Mouse (Mus musculus) heart, embryonic 13.5 days (tissue): Measurements from ENCODE around the gene Zfp644. TPM values are rescaled to one million over a fixed set of nuclear protein-coding genes. Genes with fewer than 3 reads are reported as not detected.

Experiments used
- ATAC-seq: fragments of 200-750 bp; cut with Nextera tagmentation; 2 replicates; pipeline ENCODE4 v1.8.0; 2017; ENCODE audit warnings: moderate TSS enrichment; ENCODE audit not compliant: insufficient number of reproducible peaks, low FRiP score, low TSS enrichment; ENCODE audit errors: extremely low read depth
- H3K27ac ChIP-seq: fragments of 300-500 bp; sonication (generic); replicated peaks from 2 replicates; pipeline ENCODE4 v1.5.1; 2015; ENCODE audit warnings: moderate library complexity, mild to moderate bottlenecking, inconsistent platforms
- H3K27me3 ChIP-seq: fragments of 300-500 bp; sonication (generic); replicated peaks from 2 replicates; pipeline ENCODE4 v1.6.1; 2015; ENCODE audit warnings: mild to moderate bottlenecking, inconsistent platforms
- H3K36me3 ChIP-seq: fragments of 300-500 bp; sonication (generic); 2 replicates; pipeline ENCODE4 v1.6.1; 2015; ENCODE audit warnings: mild to moderate bottlenecking, inconsistent platforms
- H3K4me1 ChIP-seq: fragments of 300-500 bp; sonication (generic); 2 replicates; pipeline ENCODE4 v1.6.1; 2015; ENCODE audit warnings: inconsistent platforms
- H3K4me2 ChIP-seq: fragments of 300-500 bp; sonication (generic); 2 replicates; pipeline ENCODE4 v1.6.1; 2015; ENCODE audit warnings: inconsistent platforms, mild to moderate bottlenecking, moderate library complexity
- H3K4me3 ChIP-seq: fragments of 300-500 bp; sonication (generic); 2 replicates; pipeline ENCODE4 v1.5.1; 2015; ENCODE audit warnings: moderate library complexity, mild to moderate bottlenecking, inconsistent platforms
- H3K9ac ChIP-seq: fragments of 300-500 bp; sonication (generic); 2 replicates; pipeline ENCODE4 v1.6.1; 2015; ENCODE audit warnings: inconsistent platforms, mild to moderate bottlenecking, moderate library complexity
- H3K9me3 ChIP-seq: fragments of 300-500 bp; sonication (generic); 2 replicates; pipeline ENCODE4 v1.6.1; 2016; ENCODE audit warnings: inconsistent platforms
- WGBS: fragments of 180-500 bp; shearing (Covaris S2); methylation state at CpG from one replicate; pipeline ENCODE4 v1.1.7; 2015; ENCODE audit warnings: mixed read lengths; 5-methylcytosine and 5-hydroxymethylcytosine counted together
- polyA plus RNA-seq: library from polyadenylated mRNA; unstranded; fragments of >200 nt; fragmentation: Nextera tagmentation; extraction: Ambion mirVana; gene quantifications from 2 replicates; pipeline ENCODE4 v1.2.1, GENCODE M21; 2015

Zfp644 gene
- polyA plus RNA-seq = 38.5 and 48.7 TPM in 2 replicates

GRCm38 (mm10) chr5:106696396-106697337 is at the start of gene Zfp644:
Gene Zfp644 (minus strand): TSS chr5:106697287.
- WGBS = 2% methylated on average over 61 of the region's 71 CpGs
- Histone ChIP-seq H3K36me3 (peaks cover 19% of the 10 kb centered on the region), H3K9ac (peak within 1 kb of the TSS; percentile 99), H3K4me1 (peaks cover 40% of the 10 kb centered on the region), H3K27me3 (no peaks in the 10 kb centered on the region), H3K4me3 (peak within 1 kb of the TSS; percentile 75), H3K4me2 (peak within 1 kb of the TSS; percentile 90), H3K27ac (peak within 1 kb of the TSS; percentile 99), H3K9me3 (no peaks in the 10 kb centered on the region)
- peak; percentile 84 for ATAC-seq

GRCm38 (mm10) chr5:106739716-106740115 is 42.6 kb upstream of the Zfp644 start:
- 54% methylated on average over 6 of the region's 6 CpGs for WGBS
- Histone ChIP-seq H3K4me1 (no peaks in the 10 kb centered on the region), H3K9ac (no peak overlapping the region), H3K4me3 (no peak overlapping the region), H3K4me2 (no peak overlapping the region), H3K27ac (no peak overlapping the region), H3K9me3 (no peaks in the 10 kb centered on the region), H3K27me3 (no peaks in the 10 kb centered on the region), H3K36me3 (no peaks in the 10 kb centered on the region)
- no peak for ATAC-seq

GRCm38 (mm10) chr5:106723487-106723886 is 26.4 kb upstream of the Zfp644 start:
- H3K4me3 ChIP-seq = no peak overlapping the region
- H3K36me3 ChIP-seq = no peaks in the 10 kb centered on the region
- H3K27me3 ChIP-seq = no peaks in the 10 kb centered on the region
- H3K27ac ChIP-seq = no peak overlapping the region
- 81% methylated on average over 3 of the region's 3 CpGs for WGBS
- no peaks in the 10 kb centered on the region for H3K4me1 ChIP-seq
- no peaks in the 10 kb centered on the region for H3K9me3 ChIP-seq
- no peak overlapping the region for H3K9ac ChIP-seq
- H3K4me2 ChIP-seq = no peak overlapping the region
- no peak for ATAC-seq

GRCm38 (mm10) chr5:106722771-106723170 is 25.7 kb upstream of the Zfp644 start:
- no peak for ATAC-seq
- Histone ChIP-seq H3K4me2 (no peak overlapping the region), H3K4me1 (no peaks in the 10 kb centered on the region), H3K27me3 (no peaks in the 10 kb centered on the region), H3K4me3 (no peak overlapping the region), H3K36me3 (no peaks in the 10 kb centered on the region), H3K9ac (no peak overlapping the region), H3K27ac (no peak overlapping the region), H3K9me3 (no peaks in the 10 kb centered on the region)
- 62% methylated on average over 5 of the region's 5 CpGs for WGBS

- peaks cover 37% of the 10 kb centered on the region for H3K4me1 ChIP-seq
- H3K4me3 ChIP-seq = no peak overlapping the region
- no peak for ATAC-seq
- no peaks in the 10 kb centered on the region for H3K9me3 ChIP-seq
- H3K4me2 ChIP-seq = no peak overlapping the region
- 26% methylated on average over 3 of the region's 3 CpGs for WGBS
- no peaks in the 10 kb centered on the region for H3K36me3 ChIP-seq
- peak overlapping the region; percentile 58; the same call in 1 of the 2 replicates for H3K27ac ChIP-seq
- no peaks in the 10 kb centered on the region for H3K27me3 ChIP-seq
- H3K9ac ChIP-seq = no peak overlapping the region
These were observed 14.8 kb upstream of the Zfp644 start for GRCm38 (mm10) chr5:106711870-106712277.

GRCm38 (mm10) chr5:106711220-106711726 is 14.2 kb upstream of the Zfp644 start:
- Histone ChIP-seq H3K27ac (peak overlapping the region; percentile 58; the same call in 1 of the 2 replicates), H3K4me3 (no peak overlapping the region), H3K9me3 (no peaks in the 10 kb centered on the region), H3K4me1 (peaks cover 31% of the 10 kb centered on the region), H3K9ac (no peak overlapping the region), H3K27me3 (no peaks in the 10 kb centered on the region), H3K36me3 (no peaks in the 10 kb centered on the region), H3K4me2 (no peak overlapping the region)
- no peak; the same call in 1 of the 2 replicates for ATAC-seq
- 65% methylated on average over 5 of the region's 5 CpGs for WGBS

GRCm38 (mm10) chr5:106710611-106711010 is 13.5 kb upstream of the Zfp644 start:
- H3K4me3 ChIP-seq = no peak overlapping the region
- WGBS = 46% methylated on average over 12 of the region's 12 CpGs
- no peak for ATAC-seq
- H3K4me1 ChIP-seq = peaks cover 31% of the 10 kb centered on the region
- H3K9ac ChIP-seq = no peak overlapping the region
- no peak overlapping the region for H3K27ac ChIP-seq
- no peak overlapping the region for H3K4me2 ChIP-seq
- no peaks in the 10 kb centered on the region for H3K36me3 ChIP-seq
- no peaks in the 10 kb centered on the region for H3K27me3 ChIP-seq
- H3K9me3 ChIP-seq = no peaks in the 10 kb centered on the region

- Histone ChIP-seq H3K27me3 (no peaks in the 10 kb centered on the region), H3K36me3 (no peaks in the 10 kb centered on the region), H3K9ac (peak overlapping the region; percentile 48; the same call in 1 of the 2 replicates), H3K4me1 (peaks cover 37% of the 10 kb centered on the region), H3K4me3 (peak overlapping the region; percentile 18), H3K9me3 (no peaks in the 10 kb centered on the region), H3K4me2 (peak overlapping the region; percentile 58), H3K27ac (peak overlapping the region; percentile 71)
- WGBS = 18% methylated on average over 2 of the region's 2 CpGs
- ATAC-seq = no peak
These were observed 13.0 kb upstream of the Zfp644 start for GRCm38 (mm10) chr5:106710085-106710409.

GRCm38 (mm10) chr5:106709388-106710084 is 12.4 kb upstream of the Zfp644 start:
- no peaks in the 10 kb centered on the region for H3K27me3 ChIP-seq
- no peak; the same call in 1 of the 2 replicates for ATAC-seq
- H3K4me3 ChIP-seq = peak overlapping the region; percentile 18
- H3K4me1 ChIP-seq = peaks cover 42% of the 10 kb centered on the region
- H3K4me2 ChIP-seq = peak overlapping the region; percentile 58
- peak overlapping the region; percentile 48; the same call in 1 of the 2 replicates for H3K9ac ChIP-seq
- no peaks in the 10 kb centered on the region for H3K36me3 ChIP-seq
- 24% methylated on average over 11 of the region's 11 CpGs for WGBS
- H3K9me3 ChIP-seq = no peaks in the 10 kb centered on the region
- peak overlapping the region; percentile 71 for H3K27ac ChIP-seq

GRCm38 (mm10) chr5:106706363-106706762 is 9.3 kb upstream of the Zfp644 start:
- WGBS = 73% methylated on average over 3 of the region's 3 CpGs
- ATAC-seq = no peak
- Histone ChIP-seq H3K9me3 (0 out of 2 replicates have a peak, but pooled peaks cover 5% of the 10 kb centered on the region), H3K9ac (no peak overlapping the region), H3K4me1 (peaks cover 33% of the 10 kb centered on the region), H3K36me3 (no peaks in the 10 kb centered on the region), H3K27ac (no peak overlapping the region), H3K4me3 (no peak overlapping the region), H3K27me3 (no peaks in the 10 kb centered on the region), H3K4me2 (no peak overlapping the region)

- no peak for ATAC-seq
- Histone ChIP-seq H3K27ac (peak overlapping the region; percentile 36), H3K4me2 (no peak overlapping the region)
These were observed 8.1 kb upstream of the Zfp644 start for GRCm38 (mm10) chr5:106705162-106705561.

More at GRCm38 (mm10) chr5:106705162-106705561, 8.1 kb upstream of the Zfp644 start:
- H3K9ac ChIP-seq = 0 out of 2 replicates have a peak overlapping the region, but pooled peaks have one; percentile 6
- no peaks in the 10 kb centered on the region for H3K36me3 ChIP-seq
- no peaks in the 10 kb centered on the region for H3K27me3 ChIP-seq
- WGBS = 22% methylated on average over 5 of the region's 5 CpGs
- H3K4me1 ChIP-seq = peaks cover 22% of the 10 kb centered on the region
- H3K4me3 ChIP-seq = no peak overlapping the region
- H3K9me3 ChIP-seq = 0 out of 2 replicates have a peak, but pooled peaks cover 5% of the 10 kb centered on the region
